Mouse (Mus musculus) thymus, adult 18-20 months (tissue): ENCODE measurements around the gene Smco2.
"Not testable (repeated sequence)": the region's sequence is repeated elsewhere in the genome, so short reads cannot be mapped to it uniquely, and the experiment has no call there.

Source experiments
- DNase-seq, 2 experiments: peaks; one replicate each; pipeline ENCODE4 v3.0.0; 2022; ENCODE audit warnings: mixed read lengths in 2 of 2

Gene Smco2

GRCm38 (mm10) chr6:146863154-146863553 lies 13.2 kb downstream of the Smco2 start:
- no peak for DNase-seq

- not testable (repeated sequence) for DNase-seq
Measured at GRCm38 (mm10) chr6:146864370-146864769, 14.5 kb downstream of the Smco2 start.

- DNase-seq = no peak
Measured at GRCm38 (mm10) chr6:146865701-146866100, 15.8 kb downstream of the Smco2 start.

- no peak for DNase-seq
Measured at GRCm38 (mm10) chr6:146871975-146872374, 22.1 kb downstream of the Smco2 start.

GRCm38 (mm10) chr6:146874415-146874814 lies 24.5 kb downstream of the Smco2 start:
- DNase-seq = no peak

GRCm38 (mm10) chr6:146876820-146877219 lies 26.9 kb downstream of the Smco2 start:
- DNase-seq = no peak

- no peak for DNase-seq
Measured at GRCm38 (mm10) chr6:146877425-146878045, 27.6 kb downstream of the Smco2 start.

GRCm38 (mm10) chr6:146878926-146879325 lies 29.0 kb downstream of the Smco2 start:
- no peak for DNase-seq

- no peak for DNase-seq
Measured at GRCm38 (mm10) chr6:146879856-146880255, 30.0 kb downstream of the Smco2 start.

- DNase-seq = no peak
Measured at GRCm38 (mm10) chr6:146880296-146880695, 30.4 kb downstream of the Smco2 start.

GRCm38 (mm10) chr6:146881896-146882770 lies 32.2 kb downstream of the Smco2 start:
- no peak for DNase-seq

GRCm38 (mm10) chr6:146883426-146883825 lies 33.5 kb downstream of the Smco2 start:
- DNase-seq = no peak

- no peak for DNase-seq
Measured at GRCm38 (mm10) chr6:146884171-146884570, 34.3 kb downstream of the Smco2 start.

- no peak for DNase-seq
Measured at GRCm38 (mm10) chr6:146884851-146885250, 34.9 kb downstream of the Smco2 start.

GRCm38 (mm10) chr6:146887958-146888659 lies 38.2 kb downstream of the Smco2 start, which contains the start of gene Ppfibp1:
Gene Ppfibp1 (plus strand): TSS chr6:146888487.
- DNase-seq = peak; percentile 84 to 86

- DNase-seq = no peak
Measured at GRCm38 (mm10) chr6:146888660-146889490, 39.0 kb downstream of the Smco2 start.

GRCm38 (mm10) chr6:146890215-146890614 lies 40.3 kb downstream of the Smco2 start:
- DNase-seq = no peak

GRCm38 (mm10) chr6:146890633-146891032 lies 40.7 kb downstream of the Smco2 start:
- DNase-seq = no peak

- DNase-seq = no peak
Measured at GRCm38 (mm10) chr6:146893890-146894289, 44.0 kb downstream of the Smco2 start.

GRCm38 (mm10) chr6:146898709-146899108 lies 48.8 kb downstream of the Smco2 start:
- no peak for DNase-seq

GRCm38 (mm10) chr6:146899647-146900046 lies 49.7 kb downstream of the Smco2 start:
- no peak for DNase-seq

- no peak for DNase-seq
Measured at GRCm38 (mm10) chr6:146901929-146902328, 52.0 kb downstream of the Smco2 start.
